Mouse (Mus musculus): ENCODE results near the gene Tas2r114.
A peak's percentile ranks its signal among the peaks of the same experiment; 100 is the strongest.

The Tas2r114 gene

DNA sequence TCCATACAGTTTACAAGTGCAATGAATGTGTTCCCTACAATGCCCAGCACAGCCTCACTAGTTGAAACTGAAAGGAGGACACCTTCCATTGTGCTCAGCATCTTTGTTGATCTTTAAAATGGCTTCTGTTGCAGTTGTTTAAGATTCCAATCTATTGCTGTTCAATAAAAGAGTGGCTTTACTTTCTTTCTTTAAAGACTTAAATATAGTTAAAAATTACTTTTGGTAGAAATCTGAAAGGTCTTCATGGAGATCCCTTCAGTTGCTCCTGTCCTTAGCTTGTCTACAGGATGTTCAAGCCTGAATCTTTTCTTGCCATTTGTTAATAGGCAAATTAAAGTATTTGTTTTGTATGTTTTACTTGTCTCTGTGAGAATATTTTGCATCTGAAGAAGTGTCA, at the start of gene Tas2r114:
Gene Tas2r114, minus strand, starts transcription at position 101 of the 400 bp plus-strand sequence.
- DNase-seq (ENCODE audit: low spot score in 2 of 2), result no peak

DNA sequence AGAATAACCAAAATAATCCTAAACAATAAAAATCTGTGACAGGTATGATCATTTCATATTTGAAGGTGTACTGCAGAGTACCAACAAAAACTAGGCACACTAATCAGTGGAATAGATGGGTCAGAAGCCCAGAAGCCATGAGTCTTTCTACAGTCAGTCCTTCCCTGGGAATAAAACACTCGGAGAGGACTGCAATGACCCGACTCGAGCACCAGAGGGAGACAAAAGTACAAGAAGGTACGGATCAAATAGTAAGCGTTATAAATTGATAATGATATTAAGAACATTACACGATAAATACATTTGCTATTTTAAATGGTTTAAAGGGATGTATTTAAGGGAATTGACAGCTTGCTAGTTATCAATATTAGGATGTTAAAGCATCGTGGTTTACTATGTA, 22.9 kb upstream of the Tas2r114 start:
- DNase-seq (ENCODE audit: low spot score in 2 of 2), result peak in 1 of 2 experiments; percentile 3

DNA sequence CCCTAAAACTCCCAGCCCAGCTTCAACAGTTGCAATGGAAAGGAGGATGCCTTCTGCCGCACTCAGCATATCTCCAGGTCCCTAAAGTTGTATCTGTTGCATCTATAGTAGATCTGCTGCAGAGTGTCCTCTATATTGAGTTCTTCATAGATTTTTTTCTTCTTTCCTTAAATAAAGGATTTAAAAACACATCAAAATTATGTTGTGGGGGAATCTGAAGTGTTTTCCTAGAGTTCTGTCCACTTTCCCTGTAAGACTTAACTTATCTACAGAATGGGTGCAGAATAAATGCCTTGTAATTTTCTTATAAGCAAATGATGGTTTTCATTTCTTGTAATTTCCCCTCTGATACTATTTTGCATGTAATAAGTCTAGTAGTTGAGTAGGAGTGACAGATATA, 2.5 kb downstream of the Tas2r114 start, which contains the start of gene Tas2r105:
Gene Tas2r105, minus strand, starts transcription at position 101 of the 400 bp plus-strand sequence.
- DNase-seq (ENCODE audit: low spot score in 2 of 2), result no peak

DNA sequence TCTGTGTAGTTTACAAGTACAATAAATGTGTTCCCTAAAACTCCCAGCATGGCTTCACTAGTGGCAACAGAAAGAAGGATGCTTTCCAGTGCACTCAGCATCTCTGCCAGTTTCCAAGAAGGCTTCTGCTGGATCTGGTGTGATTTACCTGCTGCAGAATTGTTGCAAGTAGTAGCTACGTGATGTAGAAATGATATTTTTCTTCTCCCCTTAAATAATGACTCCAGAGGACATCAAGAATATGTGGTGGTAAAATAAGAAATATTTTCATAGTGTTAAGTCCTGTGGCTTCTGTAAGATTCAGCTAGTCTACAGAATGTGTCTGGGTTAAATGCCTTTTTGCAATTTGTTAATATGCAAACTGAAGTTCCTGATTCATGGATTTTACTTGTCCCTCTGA, 4.2 kb downstream of the Tas2r114 start, which contains the start of gene Tas2r104:
Gene Tas2r104, minus strand, starts transcription at position 101 of the 400 bp plus-strand sequence.
- no peak for DNase-seq (ENCODE audit: low spot score in 2 of 2)

DNA sequence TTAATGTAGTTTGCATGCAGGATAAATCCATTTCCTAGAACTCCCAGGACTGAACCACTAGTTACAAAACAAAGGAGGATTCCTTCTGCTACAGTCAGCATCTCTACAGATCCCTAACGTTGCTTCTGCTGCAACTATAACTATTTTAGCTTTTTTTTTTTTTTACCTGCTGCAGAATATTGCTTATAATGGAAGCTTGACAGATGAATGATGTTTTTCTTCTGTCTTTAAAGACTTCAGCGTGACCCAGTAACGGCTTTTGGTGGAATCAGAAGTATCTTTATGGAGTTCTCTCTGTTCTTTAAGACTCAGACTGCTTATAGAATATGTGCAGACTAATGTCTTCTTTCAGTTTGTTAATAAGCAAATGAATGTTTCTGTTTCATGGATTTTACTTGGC, 11.1 kb downstream of the Tas2r114 start, which contains the start of gene Tas2r106:
Gene Tas2r106, minus strand, starts transcription at position 101 of the 400 bp plus-strand sequence.
- DNase-seq (ENCODE audit: low spot score in 2 of 2), result no peak

DNA sequence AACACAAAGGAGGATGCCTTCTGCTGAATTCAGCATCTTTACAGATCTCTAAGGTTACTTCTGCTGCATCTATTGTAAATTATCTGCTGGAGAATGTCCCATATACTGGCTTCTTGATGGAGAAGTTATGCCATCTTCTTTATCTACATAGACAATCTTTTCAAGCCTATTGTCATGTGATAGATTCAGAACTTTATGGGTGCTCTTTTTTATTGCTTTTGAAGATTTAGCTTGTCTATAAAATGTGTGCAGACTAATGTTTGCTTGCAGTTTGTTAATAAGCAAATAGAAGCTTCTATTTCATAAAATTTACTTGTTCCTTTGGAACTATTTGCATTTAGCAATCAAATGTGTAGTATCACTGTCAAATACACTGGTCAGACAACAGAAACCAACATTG, 29.8 kb downstream of the Tas2r114 start, which contains the start of gene Tas2r107:
Gene Tas2r107, minus strand, starts transcription at position 101 of the 400 bp plus-strand sequence.
- no peak for DNase-seq (ENCODE audit: low spot score in 2 of 2)
